Mouse (Mus musculus) kidney, embryonic 16.5 days (tissue): ENCODE results near the gene Tmem135. TPM values are rescaled to one million over a fixed set of nuclear protein-coding genes. Genes with fewer than 3 reads are reported as not detected.

Experiments
- ATAC-seq: fragments of 200-750 bp; cut with Nextera tagmentation; 2 replicates; pipeline ENCODE4 v1.8.0; 2017; ENCODE audit warnings: moderate TSS enrichment; ENCODE audit not compliant: low FRiP score, low TSS enrichment
- H3K27ac ChIP-seq: fragments of 300-500 bp; sonication (generic); 2 replicates; pipeline ENCODE4 v1.5.1; 2014; ENCODE audit warnings: low read length
- H3K27me3 ChIP-seq: fragments of 300-500 bp; sonication (generic); 2 replicates; pipeline ENCODE4 v1.6.1; 2014; ENCODE audit warnings: low read length, control low read depth, mixed read lengths; ENCODE audit not compliant: insufficient read depth
- H3K36me3 ChIP-seq: fragments of 300-500 bp; sonication (generic); 2 replicates; pipeline ENCODE4 v1.6.1; 2014; ENCODE audit warnings: low read length, control low read depth, mixed read lengths; ENCODE audit not compliant: insufficient read depth
- H3K4me1 ChIP-seq: fragments of 300-500 bp; sonication (generic); 2 replicates; pipeline ENCODE4 v1.6.1; 2014; ENCODE audit warnings: low read length, control low read depth, mixed read lengths; ENCODE audit not compliant: insufficient read depth
- H3K4me2 ChIP-seq: fragments of 300-500 bp; sonication (generic); replicated peaks from 2 replicates; pipeline ENCODE4 v1.6.1; 2014; ENCODE audit warnings: low read depth, low read length
- H3K4me3 ChIP-seq: fragments of 300-500 bp; sonication (generic); 2 replicates; pipeline ENCODE4 v1.5.1; 2014; ENCODE audit warnings: mild to moderate bottlenecking, low read length
- H3K9ac ChIP-seq: fragments of 300-500 bp; sonication (generic); replicated peaks from 2 replicates; pipeline ENCODE4 v1.6.1; 2014; ENCODE audit warnings: low read length
- H3K9me3 ChIP-seq: fragments of 300-500 bp; sonication (generic); 2 replicates; pipeline ENCODE4 v1.6.1; 2016; ENCODE audit warnings: low read length, control low read depth
- WGBS: fragments of 180-500 bp; shearing (Covaris S2); extraction: QIAGEN DNeasy Blood & Tissue Kit; methylation state at CpG from one replicate; pipeline ENCODE4 v1.1.7; 2014; 5-methylcytosine and 5-hydroxymethylcytosine counted together
- microRNA-seq: library from miRNA; unstranded; fragments of <30 nt; microRNA quantifications from one replicate; pipeline ENCODE4, GENCODE M21; 2016
- polyA plus RNA-seq: library from polyadenylated mRNA; unstranded; fragments of >200 nt; fragmentation: Nextera tagmentation; extraction: Ambion mirVana; gene quantifications from 2 replicates; pipeline ENCODE4 v1.2.1, GENCODE M21; 2015

Tmem135 gene
- polyA plus RNA-seq, 1 experiment from 2014 or later, result 37.6 TPM

GRCm38 (mm10) chr7:89134884-89135511 lies 269.0 kb downstream of the Tmem135 start:
- H3K4me3 ChIP-seq, result no peak overlapping the region
- no peak overlapping the region for H3K4me2 ChIP-seq
- H3K27ac ChIP-seq, result no peak overlapping the region
- H3K4me1 ChIP-seq, result no peaks in the 10 kb centered on the region
- H3K27me3 ChIP-seq, result no peaks in the 10 kb centered on the region
- WGBS, result 76% methylated on average over 5 of the region's 5 CpGs
- ATAC-seq, result no peak
- H3K36me3 ChIP-seq, result peaks cover 2% of the 10 kb centered on the region; the same call in 1 of the 2 replicates
- no peak overlapping the region for H3K9ac ChIP-seq
- no peaks in the 10 kb centered on the region for H3K9me3 ChIP-seq

- WGBS, result 55% methylated on average over 7 of the region's 7 CpGs
- no peak overlapping the region for H3K4me2 ChIP-seq
- peak; percentile 82; the same call in 1 of the 2 replicates for ATAC-seq
- no peaks in the 10 kb centered on the region for H3K9me3 ChIP-seq
- H3K4me1 ChIP-seq, result no peaks in the 10 kb centered on the region
- H3K27me3 ChIP-seq, result no peaks in the 10 kb centered on the region
- no peak overlapping the region for H3K27ac ChIP-seq
- H3K9ac ChIP-seq, result no peak overlapping the region
- H3K36me3 ChIP-seq, result no peaks in the 10 kb centered on the region
- H3K4me3 ChIP-seq, result no peak overlapping the region
These were observed 277.7 kb downstream of the Tmem135 start for GRCm38 (mm10) chr7:89126063-89126882.

GRCm38 (mm10) chr7:89116261-89116664 lies 287.8 kb downstream of the Tmem135 start:
- Histone ChIP-seq H3K4me2 (no peak overlapping the region), H3K27ac (peak overlapping the region; percentile 79), H3K9me3 (no peaks in the 10 kb centered on the region), H3K4me1 (no peaks in the 10 kb centered on the region), H3K36me3 (no peaks in the 10 kb centered on the region), H3K27me3 (no peaks in the 10 kb centered on the region), H3K9ac (no peak overlapping the region), H3K4me3 (no peak overlapping the region)
- no peak for ATAC-seq
- WGBS, result 59% methylated on average over 1 of the region's 1 CpGs

GRCm38 (mm10) chr7:89115633-89116032 lies 288.4 kb downstream of the Tmem135 start:
- 0 out of 2 replicates have a peak, but pooled peaks have one; percentile 23 for ATAC-seq
- H3K36me3 ChIP-seq, result no peaks in the 10 kb centered on the region
- H3K4me3 ChIP-seq, result no peak overlapping the region
- no peaks in the 10 kb centered on the region for H3K27me3 ChIP-seq
- H3K9me3 ChIP-seq, result no peaks in the 10 kb centered on the region
- peak overlapping the region; percentile 79 for H3K27ac ChIP-seq
- H3K9ac ChIP-seq, result no peak overlapping the region
- no peaks in the 10 kb centered on the region for H3K4me1 ChIP-seq
- H3K4me2 ChIP-seq, result no peak overlapping the region
- WGBS, result 82% methylated on average over 3 of the region's 3 CpGs

- Histone ChIP-seq H3K27me3 (no peaks in the 10 kb centered on the region), H3K4me1 (no peaks in the 10 kb centered on the region), H3K27ac (no peak overlapping the region), H3K36me3 (no peaks in the 10 kb centered on the region), H3K4me2 (no peak overlapping the region), H3K4me3 (no peak overlapping the region), H3K9ac (no peak overlapping the region), H3K9me3 (no peaks in the 10 kb centered on the region)
- WGBS, result 72% methylated on average over 2 of the region's 2 CpGs
- ATAC-seq, result no peak
These were observed 297.6 kb downstream of the Tmem135 start for GRCm38 (mm10) chr7:89106421-89106820.

GRCm38 (mm10) chr7:89099756-89100155 lies 304.3 kb downstream of the Tmem135 start:
- no peak for ATAC-seq
- no peak overlapping the region for H3K4me3 ChIP-seq
- H3K9me3 ChIP-seq, result no peaks in the 10 kb centered on the region
- H3K27me3 ChIP-seq, result no peaks in the 10 kb centered on the region
- H3K4me2 ChIP-seq, result no peak overlapping the region
- no peaks in the 10 kb centered on the region for H3K36me3 ChIP-seq
- H3K4me1 ChIP-seq, result no peaks in the 10 kb centered on the region
- 85% methylated on average over 4 of the region's 4 CpGs for WGBS
- H3K27ac ChIP-seq, result no peak overlapping the region
- H3K9ac ChIP-seq, result no peak overlapping the region

Small RNA genes within 50 kb of the gene (microRNA-seq; reads per million reads assigned to microRNA genes)
- gene Gm22171, result not detected
- not detected for gene Gm24659

Other genes starting within 250 kb of the Tmem135 start
- 28.1 and 31.0 TPM in 2 replicates for gene Fzd4, start 133 bp upstream of the Tmem135 start, polyA plus RNA-seq
- 93.2 and 105 TPM in 2 replicates for gene Prss23, start 123.0 kb upstream of the Tmem135 start, polyA plus RNA-seq
- gene Me3, start 228.2 kb upstream of the Tmem135 start, polyA plus RNA-seq, result 18.1 and 20.2 TPM in 2 replicates